Mouse (Mus musculus) bone marrow macrophage, adult 2 months (primary cell): ENCODE measurements around the gene Gsdma2. TPM values are rescaled to one million over a fixed set of nuclear protein-coding genes. Genes with fewer than 3 reads are reported as not detected.

Experiments used
- H3K27ac ChIP-seq: 2 replicates; pipeline ENCODE4 v1.5.1; 2012; ENCODE audit warnings: low read depth, low read length; ENCODE audit not compliant: insufficient read depth
- H3K4me1 ChIP-seq: 2 replicates; pipeline ENCODE4 v1.6.1; 2012; ENCODE audit warnings: low read length; ENCODE audit not compliant: control insufficient read depth, insufficient read depth
- H3K4me3 ChIP-seq: 2 replicates; pipeline ENCODE4 v1.5.1; 2012; ENCODE audit warnings: mild to moderate bottlenecking, low read length, moderate library complexity; ENCODE audit not compliant: insufficient read depth
- CTCF ChIP-seq: IDR thresholded peaks from 2 replicates; pipeline ENCODE4 v1.5.1; 2012; ENCODE audit warnings: low read depth, mild to moderate bottlenecking, low read length, moderate library complexity
- POLR2A ChIP-seq: IDR thresholded peaks from 2 replicates; pipeline ENCODE4 v1.6.1; 2012; ENCODE audit warnings: mild to moderate bottlenecking, low read depth, low read length, borderline replicate concordance
- polyA plus RNA-seq: library from polyadenylated mRNA; stranded (reverse); fragments of >200 nt; gene quantifications from 2 replicates; pipeline ENCODE4 v1.2.4, GENCODE M21; 2012; ENCODE audit not compliant: missing spikeins, insufficient read depth, insufficient read length

Gsdma2 gene
- polyA plus RNA-seq, 1 experiment: not detected

DNA sequence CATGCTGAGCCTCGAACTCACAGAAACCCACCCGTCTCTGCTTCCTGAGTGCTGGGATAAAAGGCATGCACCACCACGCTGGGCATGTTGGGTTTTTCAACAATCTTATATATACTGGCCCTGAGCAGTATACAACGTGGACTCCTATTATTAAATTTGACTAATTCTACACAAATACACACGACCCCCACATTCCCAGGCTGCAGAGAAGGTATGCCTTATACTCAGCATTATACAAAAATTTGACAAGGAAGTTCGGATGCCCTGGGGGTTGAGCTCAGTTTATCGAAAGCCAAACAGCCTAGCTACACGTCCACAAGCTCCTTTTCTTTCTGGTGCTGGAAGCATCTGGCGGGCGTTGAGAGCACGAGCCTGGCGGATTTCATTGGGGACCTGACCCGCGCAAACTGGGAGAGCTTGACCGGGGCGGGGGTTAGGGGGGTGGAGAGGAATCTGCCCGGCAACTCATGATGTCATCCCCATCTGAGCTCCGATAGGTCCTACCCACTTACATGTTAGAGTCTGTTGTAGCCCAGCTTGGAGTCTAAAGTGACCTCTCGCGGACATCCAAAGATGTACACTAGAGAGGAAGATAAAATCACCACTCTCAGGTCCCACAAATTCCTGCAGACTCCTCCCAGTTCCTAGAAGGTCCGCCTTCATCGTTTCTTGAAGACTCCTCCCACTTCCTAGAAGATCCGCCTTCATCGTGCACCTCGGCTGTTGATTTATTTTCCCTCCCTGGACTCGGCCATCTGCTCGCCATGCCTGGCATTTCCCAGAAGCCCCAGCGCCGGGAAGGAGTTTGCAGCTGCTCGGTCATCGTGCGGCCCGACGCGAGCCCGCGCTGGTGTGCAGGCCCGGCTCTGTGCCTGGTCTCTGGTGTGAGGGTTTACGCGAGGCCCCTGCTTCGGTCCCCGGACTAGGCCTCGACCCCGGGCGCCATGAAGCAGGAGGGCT, 35.5 kb downstream of the Gsdma2 start, which contains the start of gene Psmd3:
Gene Psmd3, plus strand, starts transcription at position 769 of the 960 bp plus-strand sequence.
- H3K4me3 ChIP-seq: peak within 1 kb of the TSS; percentile 79
- H3K27ac ChIP-seq: peak within 1 kb of the TSS; percentile 51
- TF ChIP-seq CTCF (no peak), POLR2A (no peak)
- H3K4me1 ChIP-seq: peaks cover 10% of the 10 kb centered on the region

DNA sequence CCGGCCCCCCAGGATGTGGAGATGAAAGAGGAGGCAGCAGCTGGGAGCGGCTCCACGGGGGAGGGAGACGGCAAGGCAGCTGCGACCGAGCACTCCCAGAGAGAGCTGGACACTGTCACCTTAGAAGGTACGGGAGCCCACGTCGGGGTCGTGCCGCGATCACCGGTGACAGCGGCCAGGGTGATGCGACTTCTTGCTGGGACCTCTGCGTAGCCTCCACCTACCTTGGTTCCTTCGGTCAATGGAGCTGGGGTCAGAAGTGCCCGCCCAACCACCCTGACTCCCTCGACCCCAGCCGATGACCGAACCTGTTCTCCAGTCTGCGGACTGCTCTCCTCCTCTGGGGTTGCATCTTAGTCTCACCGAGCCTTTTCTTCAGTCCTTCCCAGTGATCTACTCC, 36.3 kb downstream of the Gsdma2 start:
- TF ChIP-seq CTCF (no peak), POLR2A (no peak)
- Histone ChIP-seq H3K4me1 (peaks cover 10% of the 10 kb centered on the region), H3K27ac (peak overlapping the region; percentile 51), H3K4me3 (peak overlapping the region; percentile 79)

DNA sequence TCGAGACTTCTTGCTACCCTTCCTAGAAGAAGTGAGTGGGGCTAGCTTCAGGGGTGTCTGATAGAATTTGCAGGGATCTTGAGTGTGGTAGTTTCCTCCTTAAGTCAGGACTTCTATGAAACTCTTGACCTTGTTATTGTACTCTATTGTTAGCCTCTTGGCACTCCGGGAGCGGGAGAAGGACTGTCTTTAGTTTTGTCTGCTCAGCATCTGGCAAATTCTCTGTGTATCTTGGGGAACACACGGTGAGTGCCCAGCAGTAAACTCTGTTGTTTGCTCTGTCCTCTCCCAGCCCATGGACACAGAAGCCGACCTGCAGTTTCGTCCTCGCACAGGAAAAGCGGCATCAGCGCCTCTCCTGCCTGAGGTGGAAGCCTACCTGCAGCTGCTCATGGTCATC, 39.1 kb downstream of the Gsdma2 start:
- Histone ChIP-seq H3K4me1 (peaks cover 8% of the 10 kb centered on the region), H3K4me3 (no peak overlapping the region), H3K27ac (no peak overlapping the region)
- TF ChIP-seq CTCF: no peak

DNA sequence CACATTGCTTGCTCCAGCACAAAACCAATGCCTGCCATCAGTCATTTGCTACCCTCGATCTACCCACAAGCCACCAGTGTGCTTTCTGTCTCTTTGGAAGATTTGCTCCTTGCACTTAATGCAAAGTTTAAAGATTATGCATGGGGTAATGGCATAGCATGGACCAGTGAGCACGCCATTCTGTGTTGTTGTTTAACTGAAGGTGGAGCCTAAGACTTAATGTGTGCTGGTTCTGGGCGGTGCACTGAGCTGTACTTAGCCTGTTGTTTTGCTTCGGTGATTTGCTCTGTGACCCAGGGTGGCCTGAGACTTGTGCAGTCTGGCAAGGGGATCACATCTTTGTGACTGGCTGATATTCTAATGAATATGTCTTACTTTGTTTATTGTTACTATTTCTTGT, 40.4 kb downstream of the Gsdma2 start:
- Histone ChIP-seq H3K4me3 (no peak overlapping the region), H3K4me1 (0 out of 2 replicates have a peak, but pooled peaks cover 2% of the 10 kb centered on the region), H3K27ac (no peak overlapping the region)
- TF ChIP-seq POLR2A (no peak), CTCF (no peak)

DNA sequence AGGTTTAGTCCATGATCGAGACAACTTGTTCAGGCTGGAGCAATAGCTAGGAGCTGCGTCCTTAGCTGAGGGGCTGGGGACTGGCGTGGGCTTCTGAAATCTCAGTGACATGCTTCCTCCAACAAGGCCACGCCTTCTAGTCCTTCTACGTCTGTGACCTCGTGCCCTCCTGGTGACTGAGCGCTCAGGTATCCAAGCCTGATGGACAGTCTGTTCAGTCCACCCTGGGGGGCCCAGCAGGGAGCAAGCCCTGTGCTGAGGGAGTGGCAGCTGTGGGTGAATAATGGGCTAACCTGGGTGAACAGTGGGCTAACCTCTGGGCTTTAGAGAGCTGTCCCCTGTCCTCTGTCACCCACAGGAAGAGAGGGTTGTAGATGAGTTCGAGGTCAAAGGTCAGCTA, 41.5 kb downstream of the Gsdma2 start:
- TF ChIP-seq CTCF: no peak
- no peak for TF ChIP-seq POLR2A
- Histone ChIP-seq H3K27ac (no peak overlapping the region), H3K4me3 (no peak overlapping the region), H3K4me1 (0 out of 2 replicates have a peak, but pooled peaks cover 2% of the 10 kb centered on the region)

DNA sequence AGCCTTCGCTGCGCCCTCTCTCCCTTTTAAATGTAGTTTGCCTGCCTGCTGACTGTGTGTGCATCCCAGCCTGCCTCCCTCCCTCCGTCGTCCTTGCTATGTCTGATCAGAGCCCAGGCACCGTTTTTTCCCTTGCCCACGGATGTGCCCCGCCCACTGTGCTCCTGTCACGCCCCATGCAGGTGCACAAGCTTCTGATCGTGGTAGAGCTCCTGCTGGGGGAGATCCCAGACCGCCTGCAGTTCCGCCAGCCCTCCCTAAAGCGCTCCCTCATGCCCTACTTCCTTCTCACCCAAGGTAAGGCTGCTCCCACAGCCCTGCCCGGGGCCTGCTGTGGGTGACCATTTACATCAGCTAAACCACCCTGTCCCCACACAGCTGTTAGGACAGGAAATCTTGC, 46.6 kb downstream of the Gsdma2 start:
- H3K27ac ChIP-seq: no peak overlapping the region
- no peak overlapping the region for H3K4me3 ChIP-seq
- H3K4me1 ChIP-seq: no peaks in the 10 kb centered on the region
- TF ChIP-seq CTCF: no peak
- TF ChIP-seq POLR2A: no peak

DNA sequence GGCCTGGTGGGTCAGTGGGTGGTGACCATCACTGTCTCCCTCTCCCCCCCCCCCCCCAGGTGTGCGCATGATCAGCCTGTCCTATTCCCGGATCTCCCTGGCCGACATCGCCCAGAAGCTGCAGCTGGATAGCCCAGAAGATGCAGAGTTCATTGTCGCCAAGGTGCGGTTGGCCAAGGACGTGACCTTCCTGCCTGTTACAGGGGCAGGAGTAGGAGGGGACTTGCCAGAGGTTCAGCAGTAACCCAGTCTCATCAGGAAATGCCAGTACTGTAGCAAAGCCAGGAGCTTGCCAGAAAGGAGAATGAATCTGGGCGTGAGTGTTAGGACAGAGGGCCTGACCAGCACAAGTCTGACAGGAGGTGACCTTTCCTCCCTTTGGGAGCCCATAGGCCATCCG, 47.2 kb downstream of the Gsdma2 start:
- no peak overlapping the region for H3K27ac ChIP-seq
- no peak for TF ChIP-seq CTCF
- no peak for TF ChIP-seq POLR2A
- no peak overlapping the region for H3K4me3 ChIP-seq
- no peaks in the 10 kb centered on the region for H3K4me1 ChIP-seq

DNA sequence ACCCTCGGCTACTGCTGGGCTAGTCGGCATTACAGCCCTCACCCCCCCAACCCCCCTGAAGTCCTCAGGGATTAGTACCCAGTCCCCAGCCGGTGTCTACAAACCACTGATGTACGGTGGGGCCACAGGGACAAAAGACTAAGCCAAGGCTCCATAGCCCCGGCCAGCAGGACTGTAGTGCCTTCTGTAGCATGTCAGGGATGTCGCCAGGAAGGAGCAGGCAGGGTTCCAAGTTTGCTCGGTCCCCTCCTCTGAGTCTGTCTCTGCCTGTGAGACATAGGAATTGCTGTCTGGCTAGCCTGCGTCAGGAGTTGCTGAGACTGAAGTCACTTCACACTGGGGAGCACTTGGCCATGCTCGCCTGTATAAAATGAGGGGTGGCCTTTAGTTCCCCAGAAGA, 47.7 kb downstream of the Gsdma2 start:
- Histone ChIP-seq H3K4me1 (no peaks in the 10 kb centered on the region), H3K4me3 (no peak overlapping the region), H3K27ac (no peak overlapping the region)
- TF ChIP-seq POLR2A (no peak), CTCF (no peak)

DNA sequence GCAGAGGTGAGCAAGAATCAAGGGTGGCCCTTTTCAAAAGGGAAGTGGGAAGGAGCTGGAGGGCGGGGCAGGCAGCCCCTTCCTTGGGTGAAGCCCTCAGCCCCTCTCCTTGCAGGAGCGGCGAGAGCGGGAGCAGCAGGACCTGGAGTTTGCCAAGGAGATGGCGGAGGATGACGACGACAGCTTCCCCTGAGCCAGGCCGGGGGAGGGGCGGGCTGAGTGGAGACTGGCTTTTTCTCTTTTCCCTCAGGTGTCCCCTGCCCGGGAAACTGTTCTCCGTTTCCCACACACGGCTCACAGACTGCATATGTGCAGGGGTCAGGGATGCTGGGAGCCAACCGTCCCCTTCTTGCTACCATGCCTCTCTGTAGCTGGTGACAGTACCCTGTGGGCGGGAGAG, 48.8 kb downstream of the Gsdma2 start:
- Histone ChIP-seq H3K27ac (no peak overlapping the region), H3K4me3 (no peak overlapping the region), H3K4me1 (peaks cover 3% of the 10 kb centered on the region; the same call in 1 of the 2 replicates)
- no peak for TF ChIP-seq POLR2A
- no peak for TF ChIP-seq CTCF

DNA sequence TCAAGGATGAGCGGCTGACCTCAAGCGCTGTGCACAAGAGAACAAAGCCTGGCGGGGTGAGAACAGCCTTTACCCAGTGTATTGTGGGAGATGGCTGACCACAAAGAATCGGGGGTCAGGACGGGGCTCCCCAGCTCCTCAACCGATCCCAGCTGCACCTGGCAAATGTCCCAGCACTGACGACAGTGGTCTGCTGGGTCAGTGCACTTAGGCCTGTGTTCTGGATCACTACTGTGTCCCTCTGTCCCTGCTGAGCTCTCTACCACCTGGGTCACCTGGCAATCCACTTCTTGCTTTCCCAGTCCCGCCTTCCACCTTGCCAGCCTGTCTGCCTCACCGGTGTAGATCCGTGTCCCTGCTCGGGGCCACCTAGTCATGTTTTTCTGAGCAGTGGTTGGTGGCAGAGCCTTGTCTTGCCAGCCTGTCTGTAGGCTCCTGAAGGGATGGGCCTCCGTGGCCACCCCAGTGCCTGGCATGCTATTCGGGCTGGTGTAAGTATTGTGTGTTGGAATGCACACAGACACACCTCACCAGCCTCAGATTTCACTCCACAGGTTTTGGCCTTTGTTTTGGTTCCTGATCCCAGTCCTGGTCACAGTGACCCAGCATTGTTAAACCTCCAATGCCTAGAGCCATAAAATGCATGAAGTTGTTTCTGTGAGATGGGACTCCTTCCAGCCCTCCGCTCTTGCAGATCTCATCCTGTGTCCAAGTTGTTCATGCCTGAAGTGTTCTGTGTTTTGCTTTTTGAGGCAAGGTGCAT, 50.1 kb downstream of the Gsdma2 start:
- no peak for TF ChIP-seq POLR2A
- no peak for TF ChIP-seq CTCF
- Histone ChIP-seq H3K27ac (no peak overlapping the region), H3K4me3 (no peak overlapping the region), H3K4me1 (peaks cover 10% of the 10 kb centered on the region; the same call in 1 of the 2 replicates)
